Mouse (Mus musculus) bone marrow, adult 2 months (tissue): ENCODE results near the gene Ndst2.

Experiments used
- CTCF ChIP-seq: fragments of 200-500 bp; IDR thresholded peaks from 2 replicates; pipeline ENCODE4 v1.5.1; 2011; ENCODE audit warnings: low read length, control low read depth; ENCODE audit not compliant: control insufficient read depth, insufficient read depth
- POLR2A ChIP-seq: fragments of 200-500 bp; IDR thresholded peaks from 2 replicates; pipeline ENCODE4 v1.6.1; 2011; ENCODE audit warnings: low read depth, mild to moderate bottlenecking, control low read depth, low read length, borderline replicate concordance; ENCODE audit not compliant: control insufficient read depth

DNA sequence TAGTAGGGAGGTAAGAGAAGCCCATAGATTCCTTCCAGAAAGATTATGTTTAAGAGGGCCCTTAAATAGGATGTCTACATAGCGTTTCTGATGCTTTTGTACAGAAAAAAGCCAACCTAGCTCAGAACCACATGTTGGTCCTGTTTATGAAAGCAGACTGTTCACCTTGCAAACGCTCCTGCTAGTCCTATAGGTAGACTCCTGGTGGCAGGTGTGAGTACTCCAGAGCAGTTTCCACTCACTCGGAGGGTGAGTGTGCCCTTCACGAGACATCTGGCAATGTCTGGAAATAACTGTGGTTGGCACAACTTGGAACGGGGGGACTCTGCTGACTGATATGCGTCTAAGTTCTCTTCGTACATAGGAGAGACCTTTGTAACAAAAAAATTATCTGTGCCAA lies 33.6 kb upstream of the Ndst2 start:
- TF ChIP-seq POLR2A, result no peak
- no peak for TF ChIP-seq CTCF
